Mouse (Mus musculus): ENCODE data around the gene Zfhx3.
A peak's percentile ranks its signal among the peaks of the same experiment; 100 is the strongest.

The Zfhx3 gene

DNA sequence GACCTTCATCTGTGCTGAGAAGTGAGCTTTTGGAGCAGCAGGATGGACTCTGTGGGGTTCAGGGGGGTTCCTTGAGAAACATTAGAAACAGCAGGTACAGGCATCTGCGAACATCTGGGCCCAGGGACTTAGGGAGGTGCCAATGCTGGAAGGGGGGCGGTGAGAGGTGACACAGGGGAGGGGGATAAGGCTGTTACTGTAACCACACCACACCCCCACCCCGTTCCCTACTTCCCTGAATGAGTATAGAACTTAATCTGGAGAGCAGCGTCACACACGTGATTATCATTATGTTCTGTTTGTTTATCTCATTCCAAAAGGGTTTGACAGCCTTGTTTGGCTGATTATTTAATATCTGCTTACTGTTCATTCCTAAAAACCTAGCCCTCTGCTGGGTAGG, 933.3 kb downstream of the Zfhx3 start:
- no peak for DNase-seq

DNA sequence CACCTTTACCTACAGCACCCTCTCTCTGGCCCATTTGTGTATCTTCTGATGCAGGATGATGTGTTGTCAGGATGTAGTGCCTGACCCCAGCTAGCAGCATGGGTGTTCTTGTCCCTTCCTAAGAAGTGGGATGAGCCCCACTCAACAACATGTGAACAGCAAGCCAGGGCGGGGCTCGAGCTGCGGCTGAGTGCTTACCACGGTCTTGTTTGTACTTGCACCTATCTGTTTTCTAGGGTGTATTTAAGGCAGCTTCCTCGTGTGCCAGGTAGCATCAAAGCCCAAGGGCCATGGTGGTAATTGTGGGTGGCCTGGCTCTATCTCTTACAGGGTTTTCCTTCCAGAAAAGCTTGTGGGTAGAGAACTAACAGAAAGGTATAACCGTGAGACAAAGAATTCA, 937.7 kb downstream of the Zfhx3 start:
- DNase-seq: no peak

DNA sequence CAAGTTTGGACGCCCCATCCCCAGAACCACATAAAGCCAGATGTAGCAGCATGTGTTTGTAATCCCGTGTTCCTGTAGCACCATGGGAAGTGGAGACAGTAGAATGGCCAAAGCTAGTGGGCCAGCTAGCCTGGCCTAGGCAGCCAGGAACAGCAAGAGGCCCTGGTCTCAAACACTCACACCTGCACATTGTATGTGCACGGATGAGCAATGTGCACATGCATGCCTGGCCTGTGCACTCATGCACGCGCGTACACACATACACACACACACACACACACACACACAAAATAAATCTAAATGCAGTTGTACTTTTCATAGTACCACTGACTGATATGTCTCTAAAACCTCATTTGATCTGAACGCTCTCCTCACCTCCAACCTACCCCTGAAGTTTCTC, 938.9 kb downstream of the Zfhx3 start:
- DNase-seq: no peak

DNA sequence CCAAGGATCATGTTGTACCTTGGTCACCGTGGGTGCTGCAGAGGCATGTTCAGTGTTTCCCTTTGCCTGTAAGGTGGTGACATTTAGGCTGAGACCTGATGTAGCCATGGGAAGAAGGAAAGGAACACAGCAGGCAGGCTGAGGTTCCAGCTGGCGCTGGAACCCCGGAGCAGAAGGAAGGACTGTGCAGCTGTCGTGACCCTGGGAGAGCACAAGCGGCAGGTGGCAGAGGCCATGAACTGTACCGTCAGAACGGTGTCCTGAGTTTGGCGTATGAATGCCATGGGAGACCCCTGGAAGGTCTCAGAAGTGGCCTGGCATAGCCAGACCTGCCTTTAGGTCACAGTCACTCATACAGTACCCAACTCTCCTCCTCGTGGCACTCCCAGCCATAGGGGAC, 939.6 kb downstream of the Zfhx3 start:
- no peak for DNase-seq

- no peak for DNase-seq
These were observed 940.9 kb downstream of the Zfhx3 start for GRCm38 (mm10) chr8:108883381-108883780.

- DNase-seq: no peak
These were observed 942.5 kb downstream of the Zfhx3 start for GRCm38 (mm10) chr8:108884947-108885346.

GRCm38 (mm10) chr8:108885450-108885849, 943.0 kb downstream of the Zfhx3 start:
- DNase-seq: no peak

- no peak for DNase-seq
These were observed 943.4 kb downstream of the Zfhx3 start for GRCm38 (mm10) chr8:108885861-108886260.

DNA sequence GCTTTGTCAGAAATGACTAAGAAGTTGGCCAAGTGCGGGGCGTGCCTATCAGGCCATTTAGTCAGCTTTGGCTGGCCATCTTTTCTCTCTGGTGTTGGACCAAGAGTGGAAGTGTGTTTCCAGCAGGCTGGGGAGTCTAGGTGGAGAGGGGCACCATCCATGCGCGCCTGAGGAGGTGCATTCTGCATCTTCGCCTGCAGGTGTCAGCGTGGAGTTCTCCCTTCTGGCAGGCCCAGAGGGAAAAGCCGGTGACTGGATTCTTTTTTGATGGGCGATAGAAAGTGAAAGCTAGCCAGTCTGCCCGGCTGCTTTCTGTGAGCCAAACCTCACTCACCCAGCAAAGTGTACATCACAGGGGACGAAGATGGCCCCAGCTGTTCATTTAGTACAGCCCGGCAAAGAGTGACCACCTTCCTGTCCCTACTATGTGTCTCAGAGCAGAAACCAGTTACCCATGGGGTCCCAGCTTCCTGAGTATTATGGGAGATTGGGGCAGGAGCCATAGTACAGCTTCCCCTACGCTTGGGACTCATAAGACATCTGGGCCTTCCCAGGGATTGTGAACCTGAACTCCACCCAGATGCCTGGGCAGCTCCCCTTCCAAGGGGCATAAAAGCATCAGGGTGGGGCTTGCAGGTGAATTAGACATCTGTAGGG, 944.3 kb downstream of the Zfhx3 start:
- peak; percentile 94 for DNase-seq

DNA sequence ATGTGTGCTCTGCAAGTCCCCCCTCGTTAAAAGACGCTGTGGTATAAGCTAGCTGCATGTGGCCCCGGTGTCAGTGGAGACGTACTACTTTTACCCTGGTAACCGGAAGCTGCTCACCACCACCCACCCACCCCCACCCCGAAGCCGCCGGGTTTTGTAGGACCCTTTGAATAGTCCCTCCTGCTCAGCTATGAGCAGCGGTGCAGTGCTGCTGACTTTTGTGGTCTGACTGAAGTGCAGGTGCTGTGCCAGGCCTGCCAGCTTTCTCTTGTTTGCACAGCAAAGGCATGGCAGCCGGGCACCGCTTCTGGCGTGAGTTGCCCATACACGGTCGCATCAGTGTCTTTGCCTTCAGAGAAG, 944.8 kb downstream of the Zfhx3 start:
- peak; percentile 84 for DNase-seq

DNA sequence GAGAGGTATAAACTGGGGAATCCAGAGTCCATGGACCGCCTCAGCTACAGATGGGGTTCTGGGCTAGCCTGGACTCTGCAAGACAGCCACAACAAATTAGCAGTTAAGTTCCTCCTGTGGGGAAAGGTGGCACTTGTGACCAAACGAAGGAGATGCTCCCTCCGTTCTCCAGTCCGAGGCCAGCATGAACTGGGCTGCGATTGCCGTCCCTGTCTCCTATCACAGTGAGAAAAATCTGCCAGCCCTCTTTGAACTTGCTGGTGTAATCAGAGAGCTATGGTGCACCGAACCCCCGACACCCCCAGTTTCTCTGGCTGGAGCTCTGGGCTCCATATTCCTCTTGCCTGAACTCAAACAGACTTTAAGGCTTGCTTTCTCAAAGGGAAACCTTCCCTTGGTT, 945.4 kb downstream of the Zfhx3 start:
- DNase-seq: peak; percentile 59

DNA sequence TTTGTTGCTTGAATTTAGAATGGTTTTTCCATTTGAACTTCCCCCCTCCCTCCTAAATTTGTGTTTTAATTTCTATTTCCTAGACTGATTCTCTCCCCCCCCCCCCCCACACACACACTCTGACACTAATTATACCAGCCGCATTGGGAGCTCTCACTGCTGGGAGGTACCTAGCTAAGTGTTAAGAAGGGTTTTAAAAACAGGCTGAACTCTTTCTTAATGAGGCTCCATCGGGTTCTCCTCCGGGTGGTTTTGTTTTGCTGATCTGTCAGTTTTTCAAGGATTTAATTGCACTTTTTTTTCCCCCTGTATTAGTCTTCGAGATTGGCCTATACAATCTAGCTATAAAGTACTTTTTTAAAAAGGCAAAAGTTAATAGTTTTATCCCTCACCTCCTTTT, 946.5 kb downstream of the Zfhx3 start:
- DNase-seq: no peak

DNA sequence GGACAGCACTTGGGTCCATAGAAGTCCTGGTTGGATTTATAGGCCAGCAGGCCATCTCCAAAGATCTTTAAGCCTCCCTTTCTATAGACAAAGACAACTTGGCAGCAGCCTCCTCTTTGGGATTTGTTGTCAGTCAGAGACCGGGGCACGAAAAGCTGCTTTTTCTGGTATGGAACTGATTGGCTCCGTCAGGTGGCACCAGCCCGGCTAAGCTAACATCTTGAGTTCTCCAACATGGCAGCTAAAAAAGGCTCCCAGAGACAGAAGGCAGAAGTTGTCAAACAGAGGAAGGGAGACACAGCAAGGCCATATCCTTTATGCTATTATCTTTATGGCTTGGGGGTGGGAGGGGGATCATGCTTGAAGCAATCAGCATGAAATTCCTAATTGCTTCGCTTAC, 947.0 kb downstream of the Zfhx3 start:
- DNase-seq: no peak

GRCm38 (mm10) chr8:108894287-108894686, 951.8 kb downstream of the Zfhx3 start:
- DNase-seq: no peak

- DNase-seq: no peak
These were observed 954.3 kb downstream of the Zfhx3 start for GRCm38 (mm10) chr8:108896468-108897346.

- DNase-seq: no peak
These were observed 955.1 kb downstream of the Zfhx3 start for GRCm38 (mm10) chr8:108897347-108898100.

DNA sequence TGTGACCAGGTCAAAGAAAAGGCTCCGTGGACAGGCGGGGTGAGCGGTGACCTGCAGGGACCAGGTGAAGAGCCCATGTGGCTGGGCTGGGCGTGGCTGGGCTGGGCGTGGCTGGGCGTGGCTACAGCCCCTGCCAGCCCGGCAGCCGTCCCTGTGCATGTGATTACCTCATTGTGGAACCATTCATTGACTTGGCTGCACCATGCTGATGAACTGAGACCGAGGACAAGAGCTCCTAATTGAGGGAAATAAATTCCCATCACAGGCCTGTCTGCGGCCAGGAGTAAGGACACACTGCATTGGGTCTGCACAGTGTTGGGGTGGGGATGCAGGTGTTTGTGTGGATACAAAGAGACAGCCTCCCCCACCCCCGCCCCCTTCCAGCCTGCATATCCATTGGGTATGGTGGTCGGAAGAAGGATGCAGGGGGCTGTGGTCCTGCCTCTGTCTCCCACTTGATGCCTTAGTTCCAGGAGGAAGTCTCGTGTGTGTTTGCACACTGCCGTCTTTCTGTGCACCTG, 956.9 kb downstream of the Zfhx3 start:
- no peak for DNase-seq

DNA sequence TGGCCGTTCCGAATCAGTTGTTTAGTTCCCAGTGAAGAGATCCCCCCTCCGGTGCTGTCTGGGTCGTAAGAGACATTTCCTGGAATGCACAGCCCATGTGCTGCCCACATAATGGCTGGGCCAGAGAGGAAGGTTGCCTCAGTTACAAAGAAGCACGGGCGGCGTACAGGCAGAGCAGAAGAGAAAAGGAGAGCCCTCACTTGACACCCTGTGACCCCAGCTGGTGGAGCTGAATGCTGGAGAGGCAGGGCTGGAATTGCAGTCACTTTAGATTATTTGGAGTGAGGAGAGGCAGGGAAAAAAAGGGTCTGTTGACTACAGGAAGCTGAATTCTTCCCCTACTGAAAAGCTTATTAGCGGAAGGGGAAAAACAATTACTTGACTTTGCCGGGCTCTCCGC, 958.1 kb downstream of the Zfhx3 start:
- DNase-seq: no peak

GRCm38 (mm10) chr8:108901208-108901607, 958.8 kb downstream of the Zfhx3 start:
- no peak for DNase-seq

DNA sequence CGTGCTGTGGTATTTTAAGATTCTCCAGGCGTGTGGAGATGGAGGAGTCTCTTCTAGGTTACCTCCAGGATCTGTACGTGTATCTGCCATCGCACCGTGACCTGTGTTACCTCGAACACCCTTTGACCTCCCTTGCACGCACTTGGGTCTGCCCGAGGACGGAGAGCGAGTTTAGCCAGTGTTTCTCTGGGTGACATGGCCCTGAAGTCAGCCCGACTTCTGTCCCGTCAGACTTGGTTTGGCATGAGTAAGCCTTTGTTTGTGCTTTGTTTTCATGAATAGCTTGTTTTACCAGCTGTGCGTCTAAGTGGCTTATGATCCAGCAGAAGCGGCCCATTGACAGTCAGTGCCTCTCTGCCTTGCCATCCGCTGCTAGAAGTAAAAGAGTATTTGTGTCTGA, 961.1 kb downstream of the Zfhx3 start:
- DNase-seq: no peak

DNA sequence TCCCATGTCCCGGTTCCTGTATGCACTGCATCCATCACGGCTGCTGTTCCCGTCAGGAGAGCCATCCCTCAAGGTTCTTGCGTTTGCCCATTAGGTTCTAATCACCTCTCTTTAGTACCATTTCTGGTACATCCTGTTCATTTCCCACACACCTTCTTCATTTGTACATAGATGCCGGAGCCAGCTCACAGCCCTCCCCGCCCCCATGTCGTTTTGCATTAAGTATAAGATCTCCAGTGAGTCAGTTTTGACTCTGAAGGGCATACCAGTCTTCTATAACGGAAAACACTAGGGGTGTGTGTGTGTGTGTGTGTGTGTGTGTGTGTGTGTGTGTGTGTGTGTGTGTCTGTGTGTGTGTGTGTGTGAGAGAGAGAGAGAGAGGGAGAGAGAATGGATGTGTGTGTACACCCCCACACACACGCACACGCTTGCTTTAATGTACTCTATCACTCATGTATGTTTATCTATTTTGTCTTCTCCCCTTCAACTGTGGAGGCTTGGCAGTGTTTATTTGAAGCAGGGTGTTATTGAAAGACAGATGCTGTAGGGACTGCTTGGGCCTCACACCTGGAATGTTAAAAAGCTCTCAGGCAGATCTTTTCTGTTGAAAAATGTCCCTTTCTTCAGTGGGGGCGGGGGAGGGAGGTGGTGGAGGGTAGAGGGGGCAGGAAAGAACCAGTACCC, 962.0 kb downstream of the Zfhx3 start:
- peak; percentile 66 for DNase-seq

- no peak for DNase-seq
These were observed 965.6 kb downstream of the Zfhx3 start for GRCm38 (mm10) chr8:108908066-108908465.

DNA sequence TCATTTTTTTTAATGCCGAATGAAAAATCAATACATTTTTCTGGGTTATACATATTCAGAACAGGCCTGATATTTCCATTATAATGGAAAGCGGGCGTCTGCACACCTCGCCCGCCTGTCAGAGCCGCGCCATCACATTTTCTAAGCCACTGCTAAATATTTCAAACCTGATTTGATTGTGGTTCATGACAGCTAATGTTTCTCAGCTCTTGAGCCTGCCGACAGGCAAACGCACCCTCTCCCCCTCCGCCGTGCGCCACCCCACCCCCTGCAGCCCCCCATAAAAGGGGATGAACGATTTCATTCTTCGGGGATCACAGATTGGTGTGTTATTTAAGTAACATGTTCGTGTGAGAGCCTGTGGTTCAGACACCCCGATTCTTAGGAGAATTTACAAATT, 966.1 kb downstream of the Zfhx3 start:
- DNase-seq: no peak

Measured in thymus, postnatal 4 days (tissue).